Mouse (Mus musculus): Measurements from ENCODE around the gene Smim1. TPM values are rescaled to one million over a fixed set of nuclear protein-coding genes. Genes with fewer than 3 reads are reported as not detected.

Gene Smim1
- polyA plus RNA-seq, 1 experiment from 2014 or later, result 40.2 TPM

- Histone ChIP-seq H3K4me3 (ENCODE audit: low read depth, low read length) (no peak overlapping the region), H3K9me3 (ENCODE audit: control insufficient read depth, low read depth, low read length) (no peaks in the 10 kb centered on the region), H3K36me3 (ENCODE audit: control insufficient read depth, insufficient read depth, low read length) (no peaks in the 10 kb centered on the region), H3K4me1 (ENCODE audit: control insufficient read depth, insufficient read depth, low read length) (no peaks in the 10 kb centered on the region), H3K27me3 (ENCODE audit: control insufficient read depth, insufficient read depth, low read length) (no peaks in the 10 kb centered on the region), H3K4me2 (replicated peaks; ENCODE audit: low read depth, low read length) (no peak overlapping the region), H3K27ac (ENCODE audit: low read length) (no peak overlapping the region), H3K9ac (replicated peaks; ENCODE audit: low read depth, low read length) (no peak overlapping the region)
- 84% methylated on average over 7 of the region's 7 CpGs for WGBS
- ATAC-seq (ENCODE audit: insufficient number of reproducible peaks, insufficient read depth, low FRiP score, low read depth), result no peak
Measured at GRCm38 (mm10) chr4:154055482-154055881, 29.5 kb upstream of the Smim1 start.

DNA sequence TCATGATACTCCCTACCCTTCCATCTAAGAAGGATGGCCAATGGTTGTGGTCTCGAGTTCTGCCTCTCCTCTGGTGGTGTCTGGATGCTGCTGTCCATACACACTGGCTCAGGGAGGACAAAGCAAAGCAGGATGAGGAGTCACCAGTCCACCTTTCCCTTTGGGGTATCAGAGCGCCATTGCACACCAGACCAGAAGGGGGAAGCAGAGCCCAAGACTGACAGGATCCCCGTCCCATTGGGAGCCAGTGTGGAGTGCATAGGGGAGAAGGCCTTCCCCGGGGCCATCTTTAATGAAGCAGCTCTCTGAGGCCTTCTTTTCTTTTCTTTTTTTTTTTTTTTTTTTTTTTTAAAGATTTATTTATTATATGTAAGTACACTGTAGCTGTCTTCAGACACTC is 27.0 kb upstream of the Smim1 start:
- 62% methylated on average over 4 of the region's 4 CpGs for WGBS
- no peaks in the 10 kb centered on the region for H3K9me3 ChIP-seq (ENCODE audit: control insufficient read depth, low read depth, low read length)
- H3K4me3 ChIP-seq (ENCODE audit: low read depth, low read length), result no peak overlapping the region
- H3K36me3 ChIP-seq (ENCODE audit: control insufficient read depth, insufficient read depth, low read length), result no peaks in the 10 kb centered on the region
- H3K4me2 ChIP-seq (replicated peaks; ENCODE audit: low read depth, low read length), result no peak overlapping the region
- H3K27ac ChIP-seq (ENCODE audit: low read length), result no peak overlapping the region
- no peaks in the 10 kb centered on the region for H3K4me1 ChIP-seq (ENCODE audit: control insufficient read depth, insufficient read depth, low read length)
- no peak for ATAC-seq (ENCODE audit: insufficient number of reproducible peaks, insufficient read depth, low FRiP score, low read depth)
- H3K9ac ChIP-seq (replicated peaks; ENCODE audit: low read depth, low read length), result no peak overlapping the region
- no peaks in the 10 kb centered on the region for H3K27me3 ChIP-seq (ENCODE audit: control insufficient read depth, insufficient read depth, low read length)

- Histone ChIP-seq H3K36me3 (ENCODE audit: control insufficient read depth, insufficient read depth, low read length) (no peaks in the 10 kb centered on the region), H3K4me2 (replicated peaks; ENCODE audit: low read depth, low read length) (no peak overlapping the region), H3K4me3 (ENCODE audit: low read depth, low read length) (no peak overlapping the region), H3K9me3 (ENCODE audit: control insufficient read depth, low read depth, low read length) (no peaks in the 10 kb centered on the region), H3K9ac (replicated peaks; ENCODE audit: low read depth, low read length) (no peak overlapping the region), H3K27ac (ENCODE audit: low read length) (no peak overlapping the region), H3K4me1 (ENCODE audit: control insufficient read depth, insufficient read depth, low read length) (no peaks in the 10 kb centered on the region), H3K27me3 (ENCODE audit: control insufficient read depth, insufficient read depth, low read length) (no peaks in the 10 kb centered on the region)
- ATAC-seq (ENCODE audit: insufficient number of reproducible peaks, insufficient read depth, low FRiP score, low read depth), result no peak
- WGBS, result 88% methylated on average over 3 of the region's 3 CpGs
Measured at GRCm38 (mm10) chr4:154051401-154051800, 25.4 kb upstream of the Smim1 start.

DNA sequence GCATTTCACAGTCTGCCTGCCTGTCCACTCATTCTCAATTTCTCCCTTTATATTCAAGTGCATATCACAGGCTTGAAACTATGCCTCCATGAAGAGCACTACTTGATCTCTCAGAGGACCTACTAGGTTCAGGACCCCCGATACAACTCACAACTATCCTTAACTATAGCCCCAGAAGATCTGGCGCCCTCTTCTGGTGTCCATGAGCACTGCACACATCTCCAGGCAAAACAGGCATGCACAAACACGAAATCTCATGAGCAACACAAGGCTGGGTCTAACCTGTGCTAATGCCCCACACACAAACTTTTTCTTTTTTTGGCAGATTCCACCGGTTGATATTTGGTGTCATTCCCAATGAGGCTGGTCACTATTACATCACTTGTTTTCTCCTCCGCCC is 19.8 kb upstream of the Smim1 start:
- 67% methylated on average over 5 of the region's 5 CpGs for WGBS
- no peak overlapping the region for H3K27ac ChIP-seq (ENCODE audit: low read length)
- no peak for ATAC-seq (ENCODE audit: insufficient number of reproducible peaks, insufficient read depth, low FRiP score, low read depth)
- H3K27me3 ChIP-seq (ENCODE audit: control insufficient read depth, insufficient read depth, low read length), result no peaks in the 10 kb centered on the region
- no peaks in the 10 kb centered on the region for H3K36me3 ChIP-seq (ENCODE audit: control insufficient read depth, insufficient read depth, low read length)
- H3K9me3 ChIP-seq (ENCODE audit: control insufficient read depth, low read depth, low read length), result no peaks in the 10 kb centered on the region
- H3K4me3 ChIP-seq (ENCODE audit: low read depth, low read length), result no peak overlapping the region
- H3K4me2 ChIP-seq (replicated peaks; ENCODE audit: low read depth, low read length), result no peak overlapping the region
- H3K4me1 ChIP-seq (ENCODE audit: control insufficient read depth, insufficient read depth, low read length), result no peaks in the 10 kb centered on the region
- no peak overlapping the region for H3K9ac ChIP-seq (replicated peaks; ENCODE audit: low read depth, low read length)

DNA sequence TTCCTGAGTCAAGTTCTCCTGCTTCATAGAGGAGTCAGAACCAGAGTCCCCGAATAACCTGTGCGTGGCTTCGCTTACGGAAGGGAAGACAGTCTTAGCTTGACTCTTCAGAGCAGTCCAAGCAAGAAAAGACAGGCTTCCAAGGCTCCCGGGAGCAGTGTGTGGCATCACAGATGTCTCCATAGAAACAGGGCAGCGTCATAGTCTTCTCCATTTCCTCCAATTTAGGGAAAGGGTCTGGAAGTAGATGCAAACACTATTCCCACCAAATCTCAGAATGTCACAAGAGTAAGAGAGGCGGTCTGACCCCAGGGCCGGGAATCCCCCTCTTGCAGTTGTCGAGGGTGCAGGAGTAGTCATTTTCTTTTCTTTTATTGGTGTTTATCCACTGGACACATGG is 16.5 kb upstream of the Smim1 start, which contains the start of gene Ccdc27:
Ccdc27 (minus strand) TSS at position 101 of the 400 bp plus-strand sequence.
- Histone ChIP-seq H3K9me3 (ENCODE audit: control insufficient read depth, low read depth, low read length) (no peaks in the 10 kb centered on the region), H3K27me3 (ENCODE audit: control insufficient read depth, insufficient read depth, low read length) (no peaks in the 10 kb centered on the region), H3K36me3 (ENCODE audit: control insufficient read depth, insufficient read depth, low read length) (no peaks in the 10 kb centered on the region), H3K4me1 (ENCODE audit: control insufficient read depth, insufficient read depth, low read length) (no peaks in the 10 kb centered on the region), H3K27ac (ENCODE audit: low read length) (no peak within 1 kb of the TSS), H3K4me2 (replicated peaks; ENCODE audit: low read depth, low read length) (no peak within 1 kb of the TSS), H3K9ac (replicated peaks; ENCODE audit: low read depth, low read length) (no peak within 1 kb of the TSS), H3K4me3 (ENCODE audit: low read depth, low read length) (no peak within 1 kb of the TSS)
- no peak for ATAC-seq (ENCODE audit: insufficient number of reproducible peaks, insufficient read depth, low FRiP score, low read depth)
- 84% methylated on average over 9 of the region's 9 CpGs for WGBS

GRCm38 (mm10) chr4:154037123-154037522 is 11.1 kb upstream of the Smim1 start:
- Histone ChIP-seq H3K4me3 (ENCODE audit: low read depth, low read length) (no peak overlapping the region), H3K9ac (replicated peaks; ENCODE audit: low read depth, low read length) (no peak overlapping the region), H3K4me2 (replicated peaks; ENCODE audit: low read depth, low read length) (no peak overlapping the region), H3K27ac (ENCODE audit: low read length) (no peak overlapping the region), H3K27me3 (ENCODE audit: control insufficient read depth, insufficient read depth, low read length) (no peaks in the 10 kb centered on the region), H3K36me3 (ENCODE audit: control insufficient read depth, insufficient read depth, low read length) (no peaks in the 10 kb centered on the region), H3K9me3 (ENCODE audit: control insufficient read depth, low read depth, low read length) (no peaks in the 10 kb centered on the region), H3K4me1 (ENCODE audit: control insufficient read depth, insufficient read depth, low read length) (no peaks in the 10 kb centered on the region)
- no peak for ATAC-seq (ENCODE audit: insufficient number of reproducible peaks, insufficient read depth, low FRiP score, low read depth)
- WGBS, result 36% methylated on average over 3 of the region's 3 CpGs

DNA sequence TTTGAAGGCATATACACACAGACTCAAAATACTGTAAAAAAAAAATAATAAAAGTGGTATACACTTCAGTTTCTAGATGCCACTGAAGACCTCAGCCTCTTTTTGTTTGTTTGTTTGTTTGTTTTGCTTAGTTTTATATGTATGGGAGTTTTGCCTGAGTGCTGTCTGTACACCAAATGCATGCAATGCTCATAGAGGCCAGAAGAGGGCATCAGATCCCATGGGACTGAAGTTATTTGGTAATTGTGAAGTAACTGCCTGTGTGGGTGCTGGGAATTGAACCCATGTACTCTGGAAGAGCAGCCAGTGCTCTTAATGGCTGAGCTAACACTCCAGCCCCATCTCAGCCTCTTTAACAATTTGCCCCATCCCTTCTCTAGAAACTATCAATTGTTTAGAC is 2.6 kb upstream of the Smim1 start:
- H3K27me3 ChIP-seq (ENCODE audit: control insufficient read depth, insufficient read depth, low read length), result no peaks in the 10 kb centered on the region
- H3K9ac ChIP-seq (replicated peaks; ENCODE audit: low read depth, low read length), result no peak overlapping the region
- H3K4me1 ChIP-seq (ENCODE audit: control insufficient read depth, insufficient read depth, low read length), result peaks cover 27% of the 10 kb centered on the region
- no peaks in the 10 kb centered on the region for H3K9me3 ChIP-seq (ENCODE audit: control insufficient read depth, low read depth, low read length)
- H3K4me2 ChIP-seq (replicated peaks; ENCODE audit: low read depth, low read length), result no peak overlapping the region
- no peak overlapping the region for H3K27ac ChIP-seq (ENCODE audit: low read length)
- no peak overlapping the region for H3K4me3 ChIP-seq (ENCODE audit: low read depth, low read length)
- no peak for ATAC-seq (ENCODE audit: insufficient number of reproducible peaks, insufficient read depth, low FRiP score, low read depth)
- no peaks in the 10 kb centered on the region for H3K36me3 ChIP-seq (ENCODE audit: control insufficient read depth, insufficient read depth, low read length)

- Histone ChIP-seq H3K4me3 (ENCODE audit: low read depth, low read length) (no peak overlapping the region), H3K27ac (ENCODE audit: low read length) (no peak overlapping the region)
Measured at GRCm38 (mm10) chr4:154028066-154028465, 2.0 kb upstream of the Smim1 start.

GRCm38 (mm10) chr4:154026441-154026761 is 371 bp upstream of the Smim1 start:
- H3K27me3 ChIP-seq (ENCODE audit: control insufficient read depth, insufficient read depth, low read length), result no peaks in the 10 kb centered on the region
- peak overlapping the region; percentile 79 for H3K4me2 ChIP-seq (replicated peaks; ENCODE audit: low read depth, low read length)
- no peak overlapping the region; the same call in 1 of the 2 replicates for H3K27ac ChIP-seq (ENCODE audit: low read length)
- H3K36me3 ChIP-seq (ENCODE audit: control insufficient read depth, insufficient read depth, low read length), result peaks cover under 1% of the 10 kb centered on the region
- peak overlapping the region; percentile 41 for H3K4me3 ChIP-seq (ENCODE audit: low read depth, low read length)
- H3K4me1 ChIP-seq (ENCODE audit: control insufficient read depth, insufficient read depth, low read length), result peaks cover 28% of the 10 kb centered on the region
- H3K9me3 ChIP-seq (ENCODE audit: control insufficient read depth, low read depth, low read length), result no peaks in the 10 kb centered on the region
- 36% methylated on average over 2 of the region's 2 CpGs for WGBS
- no peak for ATAC-seq (ENCODE audit: insufficient number of reproducible peaks, insufficient read depth, low FRiP score, low read depth)
- no peak overlapping the region for H3K9ac ChIP-seq (replicated peaks; ENCODE audit: low read depth, low read length)

More at GRCm38 (mm10) chr4:154028066-154028465, 2.0 kb upstream of the Smim1 start:
- Histone ChIP-seq H3K4me2 (replicated peaks; ENCODE audit: low read depth, low read length) (no peak overlapping the region), H3K36me3 (ENCODE audit: control insufficient read depth, insufficient read depth, low read length) (no peaks in the 10 kb centered on the region), H3K27me3 (ENCODE audit: control insufficient read depth, insufficient read depth, low read length) (no peaks in the 10 kb centered on the region), H3K9me3 (ENCODE audit: control insufficient read depth, low read depth, low read length) (no peaks in the 10 kb centered on the region), H3K9ac (replicated peaks; ENCODE audit: low read depth, low read length) (no peak overlapping the region), H3K4me1 (ENCODE audit: control insufficient read depth, insufficient read depth, low read length) (peaks cover 28% of the 10 kb centered on the region)
- ATAC-seq (ENCODE audit: insufficient number of reproducible peaks, insufficient read depth, low FRiP score, low read depth), result no peak
- 81% methylated on average over 7 of the region's 7 CpGs for WGBS

Measured in stomach, embryonic 14.5 days (tissue).